Mouse (Mus musculus): ENCODE measurements around the gene Erc2.
"Not testable (repeated sequence)": the region's sequence is repeated elsewhere in the genome, so short reads cannot be mapped to it uniquely, and the experiment has no call there.

Erc2 gene

GRCm38 (mm10) chr14:27835351-27835750 lies 213.1 kb downstream of the Erc2 start:
- DNase-seq (ENCODE audit: low spot score), result no peak

GRCm38 (mm10) chr14:27837601-27838105 lies 215.4 kb downstream of the Erc2 start:
- DNase-seq (ENCODE audit: low spot score), result no peak

GRCm38 (mm10) chr14:27840120-27840519 lies 217.9 kb downstream of the Erc2 start:
- DNase-seq (ENCODE audit: low spot score), result no peak

- DNase-seq (ENCODE audit: low spot score), result no peak
These were observed 224.6 kb downstream of the Erc2 start for GRCm38 (mm10) chr14:27846875-27847274.

- DNase-seq (ENCODE audit: low spot score), result no peak
These were observed 225.1 kb downstream of the Erc2 start for GRCm38 (mm10) chr14:27847291-27847690.

GRCm38 (mm10) chr14:27851231-27851630 lies 229.0 kb downstream of the Erc2 start:
- no peak for DNase-seq (ENCODE audit: low spot score)

GRCm38 (mm10) chr14:27852606-27853005 lies 230.4 kb downstream of the Erc2 start:
- DNase-seq (ENCODE audit: low spot score), result no peak

- no peak for DNase-seq (ENCODE audit: low spot score)
These were observed 238.3 kb downstream of the Erc2 start for GRCm38 (mm10) chr14:27860371-27861046.

GRCm38 (mm10) chr14:27862299-27862698 lies 240.1 kb downstream of the Erc2 start:
- DNase-seq (ENCODE audit: low spot score), result no peak

GRCm38 (mm10) chr14:27867386-27867785 lies 245.2 kb downstream of the Erc2 start:
- DNase-seq (ENCODE audit: low spot score), result no peak

- DNase-seq (ENCODE audit: low spot score), result no peak
These were observed 251.4 kb downstream of the Erc2 start for GRCm38 (mm10) chr14:27873619-27874018.

GRCm38 (mm10) chr14:27875991-27876411 lies 253.8 kb downstream of the Erc2 start:
- DNase-seq (ENCODE audit: low spot score), result no peak

GRCm38 (mm10) chr14:27881972-27882371 lies 259.7 kb downstream of the Erc2 start:
- no peak for DNase-seq (ENCODE audit: low spot score)

GRCm38 (mm10) chr14:27886337-27886736 lies 264.1 kb downstream of the Erc2 start:
- not testable (repeated sequence) for DNase-seq (ENCODE audit: low spot score)

- DNase-seq (ENCODE audit: low spot score), result no peak
These were observed 265.3 kb downstream of the Erc2 start for GRCm38 (mm10) chr14:27887488-27887887.

GRCm38 (mm10) chr14:27889650-27890049 lies 267.4 kb downstream of the Erc2 start:
- no peak for DNase-seq (ENCODE audit: low spot score)

- DNase-seq (ENCODE audit: low spot score), result no peak
These were observed 270.2 kb downstream of the Erc2 start for GRCm38 (mm10) chr14:27892416-27892815.

GRCm38 (mm10) chr14:27901772-27902171 lies 279.5 kb downstream of the Erc2 start:
- no peak for DNase-seq (ENCODE audit: low spot score)

GRCm38 (mm10) chr14:27921656-27922373 lies 299.6 kb downstream of the Erc2 start:
- no peak for DNase-seq (ENCODE audit: low spot score)

GRCm38 (mm10) chr14:27927369-27927768 lies 305.1 kb downstream of the Erc2 start:
- no peak for DNase-seq (ENCODE audit: low spot score)

GRCm38 (mm10) chr14:27933533-27933932 lies 311.3 kb downstream of the Erc2 start:
- no peak for DNase-seq (ENCODE audit: low spot score)

GRCm38 (mm10) chr14:27935714-27936113 lies 313.5 kb downstream of the Erc2 start:
- DNase-seq (ENCODE audit: low spot score), result no peak

GRCm38 (mm10) chr14:27937922-27938321 lies 315.7 kb downstream of the Erc2 start:
- DNase-seq (ENCODE audit: low spot score), result no peak
